Mouse (Mus musculus) liver, postnatal 0 days (tissue): ENCODE measurements around the gene As3mt. TPM values are rescaled to one million over a fixed set of nuclear protein-coding genes. Genes with fewer than 3 reads are reported as not detected.
A peak's percentile ranks its signal among the peaks of the same experiment; 100 is the strongest.
"Not testable (repeated sequence)": the region's sequence is repeated elsewhere in the genome, so short reads cannot be mapped to it uniquely, and the experiment has no call there.

Experiments
- ATAC-seq: fragments of 200-750 bp; cut with Nextera tagmentation; 2 replicates; pipeline ENCODE4 v1.8.0; 2017; ENCODE audit warnings: mild to moderate bottlenecking, moderate library complexity
- DNase-seq: peaks from one replicate; pipeline ENCODE4 v3.0.0-alpha.2; 2016
- H3K27ac ChIP-seq: fragments of 300-500 bp; sonication (generic); 2 replicates; pipeline ENCODE4 v1.5.1; 2014; ENCODE audit warnings: antibody characterized with exemption, moderate library complexity, mild to moderate bottlenecking, low read depth
- H3K27me3 ChIP-seq: fragments of 300-500 bp; sonication (generic); 2 replicates; pipeline ENCODE4 v1.6.1; 2014; ENCODE audit warnings: low read length, control low read depth, mixed read lengths; ENCODE audit not compliant: insufficient read depth
- H3K36me3 ChIP-seq: fragments of 300-500 bp; sonication (generic); replicated peaks from 2 replicates; pipeline ENCODE4 v1.6.1; 2014; ENCODE audit warnings: mild to moderate bottlenecking, control low read depth, low read length, moderate library complexity, mixed read lengths; ENCODE audit not compliant: insufficient read depth
- H3K4me1 ChIP-seq: fragments of 300-500 bp; sonication (generic); 2 replicates; pipeline ENCODE4 v1.6.1; 2014; ENCODE audit warnings: antibody characterized with exemption, mild to moderate bottlenecking, control low read depth; ENCODE audit not compliant: insufficient read depth
- H3K4me2 ChIP-seq: fragments of 300-500 bp; sonication (generic); 2 replicates; pipeline ENCODE4 v1.6.1; 2014; ENCODE audit warnings: low read depth, mild to moderate bottlenecking, low read length, moderate library complexity, mixed read lengths
- H3K4me3 ChIP-seq: fragments of 300-500 bp; sonication (generic); 2 replicates; pipeline ENCODE4 v1.5.1; 2014; ENCODE audit warnings: low read depth, low read length
- H3K9ac ChIP-seq: fragments of 300-500 bp; sonication (generic); replicated peaks from 2 replicates; pipeline ENCODE4 v1.6.1; 2014; ENCODE audit warnings: mild to moderate bottlenecking, moderate library complexity
- H3K9me3 ChIP-seq: fragments of 300-500 bp; sonication (generic); 2 replicates; pipeline ENCODE4 v1.6.1; 2016; ENCODE audit warnings: mild to moderate bottlenecking, control low read depth, low read length, mixed read lengths
- CTCF ChIP-seq: sonication (generic); IDR thresholded peaks from 2 replicates; pipeline ENCODE4 v1.5.1; 2016; ENCODE audit warnings: antibody characterized with exemption, low read depth
- EP300 ChIP-seq: IDR thresholded peaks from 2 replicates; pipeline ENCODE4 v1.6.1; 2016; ENCODE audit warnings: antibody characterized with exemption, low read depth, mild to moderate bottlenecking
- WGBS: fragments of 180-500 bp; shearing (Covaris S2); extraction: QIAGEN DNeasy Blood & Tissue Kit; methylation state at CpG from one replicate; pipeline ENCODE4 v1.1.7; 2014; ENCODE audit not compliant: insufficient replicate concordance; 5-methylcytosine and 5-hydroxymethylcytosine counted together
- polyA plus RNA-seq: library from polyadenylated mRNA; unstranded; fragments of >200 nt; fragmentation: Nextera tagmentation; extraction: Ambion mirVana; gene quantifications from 2 replicates; pipeline ENCODE4 v1.2.1, GENCODE M21; 2015

As3mt gene
- polyA plus RNA-seq, 1 experiment from 2014 or later = 28.4 TPM

DNA sequence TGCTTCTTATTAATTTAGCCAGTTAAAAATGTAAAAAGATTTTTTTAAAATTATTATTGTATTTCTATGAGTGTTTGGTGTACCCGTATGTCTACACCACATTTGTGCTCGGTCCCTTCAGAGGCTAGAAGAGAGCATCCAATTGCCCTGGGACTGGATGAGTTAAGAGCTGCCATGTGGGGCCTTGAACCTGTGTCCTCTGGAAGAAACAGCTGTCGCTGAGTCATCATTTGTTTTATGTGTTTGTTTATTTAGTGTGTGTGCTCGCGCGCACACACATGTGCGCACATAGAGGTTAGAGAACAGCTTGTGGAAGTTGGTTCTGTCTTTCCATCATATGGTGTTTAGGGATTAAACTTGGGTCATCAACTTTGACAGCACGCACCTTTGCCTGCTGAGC is 18.9 kb downstream of the As3mt start:
- H3K4me3 ChIP-seq = no peak overlapping the region
- H3K27ac ChIP-seq = no peak overlapping the region
- no peak overlapping the region for H3K4me2 ChIP-seq
- DNase-seq (no peak), ATAC-seq (no peak)
- WGBS = 87% methylated on average over 8 of the region's 8 CpGs
- TF ChIP-seq EP300 = no peak
- TF ChIP-seq CTCF = no peak
- H3K9me3 ChIP-seq = no peaks in the 10 kb centered on the region
- peaks cover 28% of the 10 kb centered on the region for H3K36me3 ChIP-seq
- H3K9ac ChIP-seq = no peak overlapping the region
- peaks cover 16% of the 10 kb centered on the region for H3K4me1 ChIP-seq
- H3K27me3 ChIP-seq = no peaks in the 10 kb centered on the region

DNA sequence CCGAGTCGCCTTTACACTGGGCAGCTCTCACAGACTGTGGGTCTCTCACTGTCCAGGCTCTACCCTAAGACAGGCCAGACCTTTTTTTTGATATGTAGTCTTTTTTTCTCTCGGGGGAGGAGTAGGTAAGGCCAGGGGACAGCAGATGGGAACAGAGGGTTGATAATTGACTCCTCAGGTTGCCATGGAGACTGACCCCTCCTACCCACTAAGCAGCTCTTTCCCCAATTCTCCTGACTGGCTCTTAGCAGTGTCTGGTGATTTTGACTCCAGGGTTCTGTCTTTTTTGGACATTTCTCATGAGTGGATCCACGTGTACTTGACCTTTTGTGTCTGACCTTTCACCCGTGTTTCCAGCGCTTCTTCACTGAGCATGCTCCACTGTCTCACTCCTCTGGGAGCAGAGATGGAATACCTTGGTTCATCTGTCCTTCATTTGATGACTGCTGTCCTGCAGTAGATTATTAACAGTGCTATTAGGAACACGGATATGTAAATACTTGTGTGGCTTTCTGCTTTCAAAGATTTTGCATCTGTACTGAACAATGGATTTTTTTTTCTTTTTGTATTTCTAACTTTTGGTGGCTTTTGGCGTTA is 20.0 kb downstream of the As3mt start:
- Histone ChIP-seq H3K4me1 (peaks cover 16% of the 10 kb centered on the region), H3K9me3 (no peaks in the 10 kb centered on the region), H3K9ac (no peak overlapping the region; the same call in 1 of the 2 replicates), H3K36me3 (peaks cover 23% of the 10 kb centered on the region), H3K27me3 (no peaks in the 10 kb centered on the region), H3K4me3 (no peak overlapping the region), H3K27ac (peak overlapping the region; percentile 39; the same call in 1 of the 2 replicates), H3K4me2 (peak overlapping the region; percentile 42; the same call in 1 of the 2 replicates)
- TF ChIP-seq CTCF = no peak
- no peak for TF ChIP-seq EP300
- ATAC-seq (peak; percentile 71), DNase-seq (peak; percentile 41)
- WGBS = 53% methylated on average over 8 of the region's 8 CpGs

DNA sequence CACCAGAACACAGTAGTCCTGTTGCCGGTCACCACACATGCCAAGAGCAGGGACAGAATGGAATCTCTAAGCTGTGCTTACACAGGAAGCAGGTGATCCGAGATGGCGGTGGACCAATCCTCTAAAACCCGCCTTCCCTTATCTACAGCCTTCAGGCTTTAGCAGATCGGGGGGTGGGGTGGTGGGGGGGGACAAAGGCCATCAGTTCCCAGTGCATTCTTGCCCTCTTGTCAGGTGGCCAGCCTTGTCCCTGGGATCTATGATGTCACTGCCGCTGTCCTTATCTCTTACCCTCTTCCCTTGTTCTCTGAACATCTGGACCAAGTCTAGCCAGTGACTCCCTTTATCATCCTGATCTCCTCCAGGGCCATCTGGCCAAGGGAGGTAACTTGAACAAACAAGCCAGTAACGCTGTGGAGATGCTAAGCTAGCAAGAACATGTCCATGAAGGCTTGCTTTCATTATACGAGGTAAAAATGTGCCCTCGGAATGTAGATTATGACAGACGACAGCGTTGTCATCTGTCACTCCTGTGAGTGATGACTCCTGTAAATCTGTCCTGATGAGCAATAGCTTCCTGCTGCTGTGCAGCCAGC is 20.8 kb downstream of the As3mt start:
- no peak for TF ChIP-seq CTCF
- peak; percentile 82 for TF ChIP-seq EP300
- DNase-seq = peak; percentile 55
- peak; percentile 80 for ATAC-seq

DNA sequence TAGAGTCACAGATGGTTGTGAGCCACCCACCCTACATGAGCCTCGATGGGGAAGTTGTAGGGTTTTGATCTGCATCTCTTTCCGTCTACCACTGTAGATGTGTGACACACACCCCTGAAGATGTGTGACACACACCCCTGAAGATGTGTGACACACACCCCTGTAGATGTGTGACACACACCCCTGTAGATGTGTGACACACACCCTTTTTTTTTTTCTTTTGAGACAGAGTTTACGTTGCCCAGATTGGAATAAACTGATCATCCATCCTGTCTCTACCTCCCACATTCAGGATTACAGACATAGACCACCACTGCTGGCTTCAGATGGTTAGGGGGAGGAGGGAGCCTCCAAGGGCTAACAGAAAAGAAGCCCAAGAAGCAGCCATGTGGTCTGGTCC is 21.7 kb downstream of the As3mt start:
- WGBS = 69% methylated on average over 3 of the region's 3 CpGs
- TF ChIP-seq EP300 (no peak), CTCF (no peak)

More for the DNA sequence above, 20.8 kb downstream of the As3mt start:
- Histone ChIP-seq H3K27ac (peak overlapping the region; percentile 39; the same call in 1 of the 2 replicates), H3K4me2 (peak overlapping the region; percentile 42; the same call in 1 of the 2 replicates), H3K4me1 (peaks cover 16% of the 10 kb centered on the region), H3K36me3 (peaks cover 19% of the 10 kb centered on the region), H3K9me3 (no peaks in the 10 kb centered on the region), H3K27me3 (no peaks in the 10 kb centered on the region), H3K9ac (no peak overlapping the region), H3K4me3 (no peak overlapping the region)
- 23% methylated on average over 11 of the region's 11 CpGs for WGBS

DNA sequence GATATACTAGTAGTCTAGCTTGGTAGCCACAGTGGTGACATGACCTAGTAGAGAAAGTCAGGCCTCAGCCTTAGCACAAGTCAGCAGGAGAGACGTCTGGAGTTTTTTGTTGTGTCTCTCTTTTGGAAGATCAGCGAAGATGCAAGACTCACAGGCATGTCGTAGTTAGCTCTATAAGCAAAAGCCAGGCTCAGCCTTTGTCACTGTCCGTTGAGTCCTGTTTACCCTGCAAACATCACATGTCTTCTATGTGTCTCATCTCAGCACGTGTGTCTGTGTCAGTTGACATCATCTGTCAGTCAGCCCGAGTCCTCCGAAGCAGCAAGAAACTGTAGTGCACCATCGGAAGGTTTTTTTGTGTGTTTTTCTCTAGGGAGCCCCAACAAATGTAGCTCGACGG is 24.1 kb downstream of the As3mt start:
- Histone ChIP-seq H3K4me2 (no peak overlapping the region), H3K27me3 (no peaks in the 10 kb centered on the region), H3K4me3 (no peak overlapping the region), H3K27ac (no peak overlapping the region), H3K9ac (no peak overlapping the region), H3K4me1 (peaks cover 16% of the 10 kb centered on the region), H3K9me3 (no peaks in the 10 kb centered on the region), H3K36me3 (peaks cover 8% of the 10 kb centered on the region)
- 0 out of 2 replicates have a peak, but pooled peaks have one; percentile 42 for ATAC-seq
- no peak for DNase-seq
- 81% methylated on average over 10 of the region's 10 CpGs for WGBS
- no peak for TF ChIP-seq CTCF

More for the DNA sequence above, 21.7 kb downstream of the As3mt start:
- Histone ChIP-seq H3K27ac (no peak overlapping the region), H3K4me3 (no peak overlapping the region), H3K4me2 (no peak overlapping the region), H3K9ac (no peak overlapping the region), H3K4me1 (peaks cover 16% of the 10 kb centered on the region), H3K9me3 (no peaks in the 10 kb centered on the region), H3K36me3 (peaks cover 21% of the 10 kb centered on the region), H3K27me3 (no peaks in the 10 kb centered on the region)
- no peak for DNase-seq
- ATAC-seq = no peak

DNA sequence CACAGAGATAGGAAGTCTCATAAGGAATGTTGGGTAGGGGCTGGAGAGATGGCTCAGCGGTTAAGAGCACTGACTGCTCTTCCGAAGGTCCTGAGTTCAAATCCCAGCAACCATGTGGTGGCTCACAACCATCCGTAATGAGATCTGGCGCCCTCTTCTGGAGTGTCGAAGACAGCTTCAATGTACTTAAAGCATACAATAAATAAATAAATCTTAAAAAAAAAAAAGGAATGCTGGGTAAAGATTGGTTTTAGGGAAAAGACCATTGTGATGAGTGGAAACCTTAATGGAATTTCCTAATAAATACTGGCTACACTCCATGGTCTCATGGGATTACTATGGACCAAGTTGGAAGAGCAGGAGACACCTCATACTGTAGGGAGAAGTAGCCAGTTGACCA is 25.4 kb downstream of the As3mt start:
- not testable (repeated sequence) for H3K27me3 ChIP-seq, H3K9me3 ChIP-seq, H3K4me3 ChIP-seq, DNase-seq, H3K4me2 ChIP-seq, H3K36me3 ChIP-seq, H3K9ac ChIP-seq, H3K27ac ChIP-seq, H3K4me1 ChIP-seq, ATAC-seq
- peak; percentile 45 for TF ChIP-seq CTCF
- 94% methylated on average over 5 of the region's 5 CpGs for WGBS
